Mouse (Mus musculus) embryonic facial prominence, embryonic 13.5 days (tissue): ENCODE data around the gene Tmem56. TPM values are rescaled to one million over a fixed set of nuclear protein-coding genes. Genes with fewer than 3 reads are reported as not detected.

Source experiments
- ATAC-seq: fragments of 200-750 bp; cut with Nextera tagmentation; 2 replicates; pipeline ENCODE4 v1.8.0; 2017; ENCODE audit warnings: low read depth; ENCODE audit not compliant: insufficient number of reproducible peaks, insufficient read depth, low FRiP score, low TSS enrichment
- H3K27ac ChIP-seq: fragments of 300-500 bp; sonication (generic); 2 replicates; pipeline ENCODE4 v1.5.1; 2015; ENCODE audit warnings: moderate library complexity, mild to moderate bottlenecking, inconsistent platforms
- H3K27me3 ChIP-seq: fragments of 300-500 bp; sonication (generic); 2 replicates; pipeline ENCODE4 v1.6.1; 2015; ENCODE audit warnings: mild to moderate bottlenecking, inconsistent platforms
- H3K36me3 ChIP-seq: fragments of 300-500 bp; sonication (generic); 2 replicates; pipeline ENCODE4 v1.6.1; 2015; ENCODE audit warnings: mild to moderate bottlenecking, inconsistent platforms
- H3K4me1 ChIP-seq: fragments of 300-500 bp; sonication (generic); 2 replicates; pipeline ENCODE4 v1.6.1; 2015; ENCODE audit warnings: inconsistent platforms
- H3K4me2 ChIP-seq: fragments of 300-500 bp; sonication (generic); 2 replicates; pipeline ENCODE4 v1.6.1; 2015; ENCODE audit warnings: moderate library complexity, mild to moderate bottlenecking, inconsistent platforms
- H3K4me3 ChIP-seq: fragments of 300-500 bp; sonication (generic); 2 replicates; pipeline ENCODE4 v1.5.1; 2015; ENCODE audit warnings: mild to moderate bottlenecking, inconsistent platforms
- H3K9ac ChIP-seq: fragments of 300-500 bp; sonication (generic); 2 replicates; pipeline ENCODE4 v1.6.1; 2015; ENCODE audit warnings: mild to moderate bottlenecking, inconsistent platforms
- H3K9me3 ChIP-seq: fragments of 300-500 bp; sonication (generic); 2 replicates; pipeline ENCODE4 v1.6.1; 2016; ENCODE audit warnings: inconsistent platforms
- WGBS: fragments of 180-500 bp; shearing (Covaris S2); methylation state at CpG from one replicate; pipeline ENCODE4 v1.1.7; 2015; ENCODE audit warnings: mixed read lengths; 5-methylcytosine and 5-hydroxymethylcytosine counted together
- polyA plus RNA-seq: library from polyadenylated mRNA; unstranded; fragments of >200 nt; fragmentation: Nextera tagmentation; extraction: Ambion mirVana; gene quantifications from 2 replicates; pipeline ENCODE4 v1.2.1, GENCODE M21; 2015

The Tmem56 gene
- polyA plus RNA-seq, 1 experiment from 2014 or later: 0.74 TPM

GRCm38 (mm10) chr3:121258521-121259478 is 24.1 kb downstream of the Tmem56 start:
- Histone ChIP-seq H3K27me3 (peaks cover 46% of the 10 kb centered on the region), H3K4me2 (no peak overlapping the region), H3K4me3 (no peak overlapping the region), H3K36me3 (no peaks in the 10 kb centered on the region), H3K9ac (no peak overlapping the region), H3K4me1 (peaks cover 10% of the 10 kb centered on the region; the same call in 1 of the 2 replicates), H3K9me3 (no peaks in the 10 kb centered on the region), H3K27ac (no peak overlapping the region)
- WGBS: 71% methylated on average over 20 of the region's 20 CpGs
- no peak for ATAC-seq

- no peaks in the 10 kb centered on the region for H3K9me3 ChIP-seq
- no peak overlapping the region for H3K9ac ChIP-seq
- no peak overlapping the region for H3K27ac ChIP-seq
- no peak overlapping the region for H3K4me3 ChIP-seq
- no peak overlapping the region for H3K4me2 ChIP-seq
- 80% methylated on average over 10 of the region's 10 CpGs for whole genome bisulfite sequencing
- peaks cover 33% of the 10 kb centered on the region for H3K27me3 ChIP-seq
- H3K36me3 ChIP-seq: no peaks in the 10 kb centered on the region
- peaks cover 3% of the 10 kb centered on the region; the same call in 1 of the 2 replicates for H3K4me1 ChIP-seq
- ATAC-seq: no peak
These were observed 25.5 kb downstream of the Tmem56 start for GRCm38 (mm10) chr3:121257418-121257817.

GRCm38 (mm10) chr3:121256131-121256530 is 26.8 kb downstream of the Tmem56 start:
- H3K9ac ChIP-seq: no peak overlapping the region
- H3K4me1 ChIP-seq: peaks cover 3% of the 10 kb centered on the region; the same call in 1 of the 2 replicates
- no peaks in the 10 kb centered on the region for H3K36me3 ChIP-seq
- H3K9me3 ChIP-seq: no peaks in the 10 kb centered on the region
- peaks cover 23% of the 10 kb centered on the region for H3K27me3 ChIP-seq
- WGBS: 77% methylated on average over 8 of the region's 8 CpGs
- no peak overlapping the region for H3K4me3 ChIP-seq
- no peak overlapping the region for H3K27ac ChIP-seq
- ATAC-seq: no peak
- no peak overlapping the region for H3K4me2 ChIP-seq

GRCm38 (mm10) chr3:121255501-121255900 is 27.4 kb downstream of the Tmem56 start:
- 88% methylated on average over 7 of the region's 7 CpGs for WGBS
- Histone ChIP-seq H3K4me3 (no peak overlapping the region), H3K9ac (no peak overlapping the region), H3K27ac (no peak overlapping the region), H3K4me2 (no peak overlapping the region), H3K27me3 (peaks cover 16% of the 10 kb centered on the region), H3K4me1 (peaks cover 7% of the 10 kb centered on the region; the same call in 1 of the 2 replicates), H3K36me3 (no peaks in the 10 kb centered on the region), H3K9me3 (no peaks in the 10 kb centered on the region)
- no peak for ATAC-seq

- Histone ChIP-seq H3K4me1 (peaks cover 7% of the 10 kb centered on the region; the same call in 1 of the 2 replicates), H3K4me3 (no peak overlapping the region), H3K27me3 (no peaks in the 10 kb centered on the region), H3K9me3 (no peaks in the 10 kb centered on the region), H3K27ac (no peak overlapping the region), H3K9ac (no peak overlapping the region), H3K36me3 (no peaks in the 10 kb centered on the region), H3K4me2 (no peak overlapping the region)
- no peak for ATAC-seq
- 73% methylated on average over 19 of the region's 19 CpGs for WGBS
These were observed 32.1 kb downstream of the Tmem56 start for GRCm38 (mm10) chr3:121250576-121251433.

- H3K4me1 ChIP-seq: peaks cover 7% of the 10 kb centered on the region; the same call in 1 of the 2 replicates
- no peak overlapping the region for H3K9ac ChIP-seq
- ATAC-seq: no peak
- H3K4me3 ChIP-seq: no peak overlapping the region
- no peaks in the 10 kb centered on the region for H3K36me3 ChIP-seq
- no peaks in the 10 kb centered on the region for H3K9me3 ChIP-seq
- H3K27me3 ChIP-seq: no peaks in the 10 kb centered on the region
- 94% methylated on average over 9 of the region's 9 CpGs for WGBS
- H3K4me2 ChIP-seq: no peak overlapping the region
- no peak overlapping the region for H3K27ac ChIP-seq
These were observed 32.9 kb downstream of the Tmem56 start for GRCm38 (mm10) chr3:121250048-121250447.

- Histone ChIP-seq H3K4me1 (peaks cover 33% of the 10 kb centered on the region), H3K27ac (peak overlapping the region; percentile 39; the same call in 1 of the 2 replicates), H3K9me3 (no peaks in the 10 kb centered on the region), H3K27me3 (no peaks in the 10 kb centered on the region), H3K36me3 (no peaks in the 10 kb centered on the region), H3K4me2 (no peak overlapping the region), H3K9ac (no peak overlapping the region), H3K4me3 (no peak overlapping the region)
- 42% methylated on average over 4 of the region's 4 CpGs for WGBS
- peak; percentile 64; the same call in 1 of the 2 replicates for ATAC-seq
These were observed 40.0 kb downstream of the Tmem56 start for GRCm38 (mm10) chr3:121242941-121243340.

- ATAC-seq: no peak
- Histone ChIP-seq H3K4me2 (no peak overlapping the region), H3K36me3 (no peaks in the 10 kb centered on the region), H3K27me3 (no peaks in the 10 kb centered on the region), H3K4me1 (peaks cover 33% of the 10 kb centered on the region), H3K9ac (no peak overlapping the region), H3K4me3 (no peak overlapping the region), H3K27ac (no peak overlapping the region), H3K9me3 (no peaks in the 10 kb centered on the region)
- WGBS: 36% methylated on average over 9 of the region's 9 CpGs
These were observed 40.6 kb downstream of the Tmem56 start for GRCm38 (mm10) chr3:121242111-121242936.

- no peak for ATAC-seq
- WGBS: 46% methylated on average over 8 of the region's 8 CpGs
- H3K4me2 ChIP-seq: no peak overlapping the region
- H3K27me3 ChIP-seq: no peaks in the 10 kb centered on the region
- no peaks in the 10 kb centered on the region for H3K36me3 ChIP-seq
- H3K27ac ChIP-seq: no peak overlapping the region
- H3K4me1 ChIP-seq: peaks cover 33% of the 10 kb centered on the region
- H3K4me3 ChIP-seq: no peak overlapping the region
- H3K9me3 ChIP-seq: no peaks in the 10 kb centered on the region
- no peak overlapping the region for H3K9ac ChIP-seq
These were observed 42.4 kb downstream of the Tmem56 start for GRCm38 (mm10) chr3:121240362-121241040.

- Histone ChIP-seq H3K4me3 (no peak overlapping the region), H3K36me3 (no peaks in the 10 kb centered on the region), H3K4me2 (no peak overlapping the region), H3K27me3 (no peaks in the 10 kb centered on the region), H3K27ac (no peak overlapping the region), H3K9me3 (no peaks in the 10 kb centered on the region), H3K9ac (no peak overlapping the region), H3K4me1 (peaks cover 33% of the 10 kb centered on the region)
- no peak for ATAC-seq
- WGBS: 76% methylated on average over 8 of the region's 8 CpGs
These were observed 43.8 kb downstream of the Tmem56 start for GRCm38 (mm10) chr3:121239096-121239495.
